Mouse (Mus musculus) urinary bladder, postnatal 14 days (tissue): ENCODE data around the gene Rpusd3.
A peak's percentile ranks its signal among the peaks of the same experiment; 100 is the strongest.

Experiments used
- DNase-seq: peaks from one replicate; pipeline ENCODE4 v3.0.0; 2021; ENCODE audit warnings: low spot score

The Rpusd3 gene

GRCm38 (mm10) chr6:113385160-113385714 is 33.9 kb downstream of the Rpusd3 start:
- DNase-seq, result no peak

- DNase-seq, result no peak
Measured at GRCm38 (mm10) chr6:113384351-113384927, 34.7 kb downstream of the Rpusd3 start.

DNA sequence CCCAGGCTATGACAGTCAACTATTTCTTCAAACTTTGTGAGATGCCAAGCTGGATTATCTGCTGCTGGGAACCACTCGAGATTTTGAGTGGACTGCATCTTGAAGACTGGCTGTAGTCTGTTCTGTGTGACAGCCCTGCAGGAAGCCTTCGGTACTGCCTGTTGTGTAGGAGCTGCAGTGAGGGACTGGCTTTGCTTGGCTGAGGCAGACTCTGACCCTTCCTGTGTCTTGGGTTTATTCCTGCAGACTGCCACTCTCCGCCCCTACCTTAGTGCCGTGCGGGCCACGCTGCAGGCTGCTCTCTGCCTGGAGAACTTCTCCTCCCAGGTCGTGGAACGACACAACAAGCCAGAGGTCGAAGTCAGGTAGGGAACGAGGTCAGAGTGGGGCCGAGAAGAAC is 38.7 kb downstream of the Rpusd3 start:
- no peak for DNase-seq

GRCm38 (mm10) chr6:113379246-113379645 is 39.9 kb downstream of the Rpusd3 start:
- DNase-seq, result no peak

GRCm38 (mm10) chr6:113377496-113378385 is 41.4 kb downstream of the Rpusd3 start, which contains the start of the genes Tada3 and Arpc4:
Gene Tada3 (minus strand): TSS chr6:113377883.
Gene Arpc4 (plus strand): TSS chr6:113378115.
- DNase-seq, result peak; percentile 93

- no peak for DNase-seq
Measured at GRCm38 (mm10) chr6:113377172-113377495, 42.0 kb downstream of the Rpusd3 start.

- no peak for DNase-seq
Measured at GRCm38 (mm10) chr6:113373491-113373890, 45.6 kb downstream of the Rpusd3 start.

DNA sequence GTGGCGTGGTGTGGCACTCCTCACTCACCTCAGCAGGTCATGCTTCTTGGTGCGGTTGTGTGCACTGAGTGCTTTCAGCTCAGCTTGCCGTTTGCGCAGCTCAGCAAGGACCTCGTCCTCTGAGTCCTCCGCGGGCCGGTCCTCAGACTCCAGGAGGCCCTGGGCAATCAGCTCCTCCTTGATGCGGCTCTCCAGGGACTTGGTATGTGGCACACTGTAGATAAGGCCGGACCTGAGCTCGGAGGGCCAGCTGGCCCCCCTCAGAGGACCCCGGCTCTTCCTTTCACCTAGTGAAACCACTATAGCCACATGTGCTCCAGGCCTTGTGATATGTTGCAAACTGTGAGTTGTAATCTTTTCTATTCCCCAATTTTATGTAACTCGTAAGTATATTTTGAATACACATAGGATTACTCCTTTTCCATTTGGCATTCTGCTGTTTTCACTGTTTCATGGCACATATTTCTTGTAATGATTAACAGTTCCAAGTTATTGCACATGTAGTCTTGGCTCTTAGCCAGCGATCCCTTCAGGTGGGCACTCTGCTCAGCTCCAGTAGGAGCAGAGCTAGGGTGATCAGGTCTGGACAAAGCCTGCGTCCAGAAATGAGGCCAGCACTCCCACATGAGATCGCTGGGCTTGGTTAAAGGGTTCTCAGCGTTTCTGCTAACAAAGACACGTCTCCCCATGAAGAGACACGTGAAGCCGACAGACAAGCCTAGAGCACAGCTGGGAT is 48.8 kb downstream of the Rpusd3 start:
- DNase-seq, result no peak

- DNase-seq, result no peak
Measured at GRCm38 (mm10) chr6:113368577-113368976, 50.6 kb downstream of the Rpusd3 start.

DNA sequence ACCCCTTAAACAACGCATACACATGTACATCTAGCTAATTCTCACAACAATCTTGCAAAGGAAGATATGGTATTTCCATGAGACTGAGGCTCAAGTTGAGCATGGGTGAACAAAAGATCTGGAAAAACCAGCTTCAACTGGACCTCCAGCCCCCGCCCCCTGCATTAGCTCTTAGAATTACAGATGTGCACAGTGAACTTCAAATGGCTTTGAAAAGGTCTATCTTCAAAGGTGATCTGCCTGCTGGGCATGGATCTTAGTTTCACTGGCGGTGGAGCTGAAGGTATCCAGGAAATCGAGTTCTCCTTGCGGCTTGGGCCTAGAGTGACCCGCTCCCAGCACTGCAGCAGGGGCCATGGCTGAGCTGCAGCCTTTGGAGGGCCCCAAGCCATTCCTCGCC is 51.0 kb downstream of the Rpusd3 start:
- peak; percentile 19 for DNase-seq

- DNase-seq, result no peak
Measured at GRCm38 (mm10) chr6:113367574-113367973, 51.6 kb downstream of the Rpusd3 start.

DNA sequence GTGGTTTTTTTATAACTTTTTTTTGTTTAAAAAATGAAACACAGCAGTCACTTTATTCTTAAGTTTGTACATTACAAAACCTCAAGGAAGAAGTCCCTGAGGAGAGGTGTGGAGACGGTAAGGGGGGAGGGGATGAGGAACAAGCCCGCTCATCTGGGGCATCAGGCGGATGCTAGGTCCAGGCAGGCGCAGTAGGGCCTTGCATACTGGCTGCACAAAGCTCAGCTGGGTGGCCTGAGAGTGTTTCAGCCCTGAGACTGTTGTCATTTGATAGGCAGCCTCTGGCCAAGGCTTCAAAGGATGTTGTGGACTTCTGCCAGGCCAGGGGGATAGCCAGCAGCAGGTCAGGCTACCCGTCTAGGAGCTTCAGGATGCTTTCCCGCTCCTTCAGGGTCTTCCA is 52.5 kb downstream of the Rpusd3 start:
- DNase-seq, result no peak
